Mouse (Mus musculus): ENCODE measurements at regions not wholly inside any gene's neighbourhood (a gene's known extent, or its start where the extent isn't known, plus 50 kb on each side); places are given as distances from the start of the nearest gene placed in this dataset.

DNA sequence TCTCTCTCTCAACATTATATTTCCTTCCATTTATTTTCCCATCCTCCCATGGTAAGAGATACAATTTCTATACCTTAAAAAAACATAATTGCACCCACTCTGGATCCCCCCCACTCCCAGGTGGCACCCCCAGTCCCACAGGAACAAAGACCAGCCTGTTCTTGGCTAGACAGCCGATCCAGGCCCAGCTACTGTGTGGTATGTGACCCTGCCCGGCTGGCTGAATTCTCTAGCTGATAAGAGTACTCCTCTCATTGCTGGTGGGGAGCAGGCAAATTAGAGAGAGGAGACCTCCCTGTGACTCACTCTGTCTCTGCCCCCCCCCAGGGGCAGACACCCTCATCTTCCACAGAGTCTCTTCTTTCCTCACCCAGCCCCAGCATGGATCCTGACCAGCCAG lies 113.6 kb downstream of the Sall1 start:
- Histone ChIP-seq H3K4me3 (ENCODE audit: insufficient read depth, low read depth, low read length) (no peak overlapping the region), H3K27ac (ENCODE audit: insufficient read depth, low read depth, low read length) (no peak overlapping the region), H3K4me1 (ENCODE audit: control insufficient read depth, insufficient read depth, low read length) (no peaks in the 10 kb centered on the region), H3K27me3 (replicated peaks; ENCODE audit: control insufficient read depth, insufficient read depth, low read length) (no peaks in the 10 kb centered on the region), H3K36me3 (ENCODE audit: control insufficient read depth, insufficient read depth, low read length) (no peaks in the 10 kb centered on the region)
- DNase-seq: no peak
- TF ChIP-seq POLR2A (IDR thresholded peaks at IDR 0.05; ENCODE audit: low read depth, low read length) (no peak), CTCF (conservative IDR thresholded peaks at IDR 0.05; ENCODE audit: insufficient read depth, insufficient read length, low read depth, low read length) (no peak)
- 70% methylated on average over 2 of the region's 2 CpGs for WGBS

DNA sequence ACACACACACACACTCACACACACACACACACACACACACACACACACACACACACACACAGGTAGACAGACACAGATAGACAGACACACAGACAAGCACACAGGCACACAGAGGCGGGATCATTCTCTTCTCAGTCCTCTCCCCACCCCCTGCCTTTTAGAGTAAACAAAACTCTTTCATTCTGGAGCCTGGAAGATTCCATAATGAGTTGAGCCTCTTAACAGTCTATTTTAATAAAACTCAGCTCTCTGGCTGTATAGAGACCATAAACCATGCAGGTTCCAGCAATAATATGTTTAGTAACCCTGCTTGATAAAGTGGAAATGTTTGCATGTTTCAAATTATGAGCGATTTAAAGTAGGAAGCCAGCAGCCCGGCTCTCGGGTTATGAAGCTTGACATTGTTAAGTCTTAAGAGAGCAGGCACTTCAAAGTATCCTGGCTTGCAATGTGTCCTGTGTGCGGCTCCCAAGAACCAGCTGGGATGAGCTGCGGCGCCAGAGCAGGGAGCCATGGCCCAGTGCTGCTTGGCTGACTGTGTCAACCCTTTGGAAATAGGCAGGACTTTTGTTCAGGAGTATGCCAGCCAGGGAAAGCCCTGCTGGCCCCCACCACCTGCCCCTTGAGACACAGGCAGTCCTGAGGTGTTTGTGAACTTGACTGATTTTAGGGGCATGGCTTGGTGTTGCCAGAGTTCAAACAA lies 115.1 kb downstream of the Sall1 start:
- Histone ChIP-seq H3K4me1 (ENCODE audit: control insufficient read depth, insufficient read depth, low read length) (no peaks in the 10 kb centered on the region), H3K27me3 (replicated peaks; ENCODE audit: control insufficient read depth, insufficient read depth, low read length) (no peaks in the 10 kb centered on the region), H3K36me3 (ENCODE audit: control insufficient read depth, insufficient read depth, low read length) (no peaks in the 10 kb centered on the region), H3K4me3 (ENCODE audit: insufficient read depth, low read depth, low read length) (no peak overlapping the region), H3K27ac (ENCODE audit: insufficient read depth, low read depth, low read length) (no peak overlapping the region)
- WGBS: 45% methylated on average over 7 of the region's 7 CpGs
- peak; percentile 13 for DNase-seq
- TF ChIP-seq POLR2A (IDR thresholded peaks at IDR 0.05; ENCODE audit: low read depth, low read length): no peak
- TF ChIP-seq CTCF (conservative IDR thresholded peaks at IDR 0.05; ENCODE audit: insufficient read depth, insufficient read length, low read depth, low read length): no peak

DNA sequence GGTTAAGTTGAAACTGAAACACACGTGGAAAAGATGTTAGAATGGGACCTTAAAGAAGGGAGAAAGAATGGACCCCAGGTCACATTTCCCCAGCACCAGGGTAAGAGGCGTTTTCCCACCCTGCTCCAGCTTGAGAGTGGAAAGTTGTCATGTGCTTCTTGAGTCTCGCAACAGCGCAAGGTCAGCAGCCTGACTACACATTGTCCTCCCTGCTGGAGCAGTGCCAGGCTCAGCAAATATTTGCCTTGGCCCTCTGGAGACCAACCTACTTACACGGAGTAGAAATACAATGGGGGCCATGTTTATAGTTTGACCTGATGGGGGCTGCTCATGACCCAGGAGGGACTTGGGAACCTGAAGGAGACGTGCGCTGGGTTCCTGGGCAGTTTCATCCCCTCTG lies 121.1 kb downstream of the Sall1 start:
- 41% methylated on average over 7 of the region's 7 CpGs for WGBS
- no peak for TF ChIP-seq POLR2A (IDR thresholded peaks at IDR 0.05; ENCODE audit: low read depth, low read length)
- TF ChIP-seq CTCF (conservative IDR thresholded peaks at IDR 0.05; ENCODE audit: insufficient read depth, insufficient read length, low read depth, low read length): no peak
- Histone ChIP-seq H3K27me3 (replicated peaks; ENCODE audit: control insufficient read depth, insufficient read depth, low read length) (no peaks in the 10 kb centered on the region), H3K27ac (ENCODE audit: insufficient read depth, low read depth, low read length) (no peak overlapping the region), H3K4me1 (ENCODE audit: control insufficient read depth, insufficient read depth, low read length) (no peaks in the 10 kb centered on the region), H3K36me3 (ENCODE audit: control insufficient read depth, insufficient read depth, low read length) (no peaks in the 10 kb centered on the region), H3K4me3 (ENCODE audit: insufficient read depth, low read depth, low read length) (no peak overlapping the region)
- peak; percentile 65 for DNase-seq

DNA sequence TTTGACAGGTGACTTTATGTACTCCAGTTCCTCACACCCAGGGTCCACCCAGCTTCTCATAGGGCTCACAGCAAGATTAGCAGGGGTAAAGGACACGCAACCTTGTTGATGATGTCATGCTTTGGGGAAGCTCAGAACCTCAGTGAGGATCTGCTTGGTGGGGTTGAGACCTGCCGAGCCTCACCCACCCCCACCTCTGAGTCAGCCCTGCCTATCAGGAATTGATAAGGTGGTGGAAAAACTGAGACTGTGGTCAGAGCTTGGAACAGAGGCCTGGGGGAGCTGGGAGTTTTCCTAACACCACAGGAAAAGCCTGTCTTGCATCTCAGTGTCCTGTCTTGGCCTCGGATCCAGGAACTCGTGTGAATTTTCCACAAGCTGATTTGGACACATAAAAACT lies 122.0 kb downstream of the Sall1 start:
- DNase-seq: no peak
- TF ChIP-seq POLR2A (IDR thresholded peaks at IDR 0.05; ENCODE audit: low read depth, low read length) (no peak), CTCF (conservative IDR thresholded peaks at IDR 0.05; ENCODE audit: insufficient read depth, insufficient read length, low read depth, low read length) (no peak)
- no peaks in the 10 kb centered on the region for H3K36me3 ChIP-seq (ENCODE audit: control insufficient read depth, insufficient read depth, low read length)
- no peaks in the 10 kb centered on the region for H3K27me3 ChIP-seq (replicated peaks; ENCODE audit: control insufficient read depth, insufficient read depth, low read length)
- no peak overlapping the region for H3K4me3 ChIP-seq (ENCODE audit: insufficient read depth, low read depth, low read length)
- H3K27ac ChIP-seq (ENCODE audit: insufficient read depth, low read depth, low read length): no peak overlapping the region
- no peaks in the 10 kb centered on the region for H3K4me1 ChIP-seq (ENCODE audit: control insufficient read depth, insufficient read depth, low read length)
- 80% methylated on average over 4 of the region's 4 CpGs for WGBS

DNA sequence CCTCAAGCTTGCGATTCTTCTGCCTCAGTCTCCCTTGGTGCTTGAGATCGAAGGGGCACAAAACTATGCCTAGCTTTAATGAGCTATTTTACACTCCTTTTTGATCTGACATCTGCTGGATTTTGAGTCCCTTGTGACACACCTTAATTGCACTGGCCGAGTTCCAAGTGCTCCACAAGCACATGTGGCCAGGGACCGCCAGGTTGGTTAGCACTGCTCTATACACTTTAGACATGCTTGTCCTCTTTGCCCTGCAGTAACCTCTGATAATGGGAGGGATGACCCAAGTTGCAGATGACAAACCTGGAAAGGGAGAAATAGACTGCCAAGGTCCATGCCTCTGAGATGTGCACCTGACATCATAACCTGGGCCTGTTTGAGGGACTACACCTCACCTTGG lies 124.7 kb downstream of the Sall1 start:
- no peak overlapping the region for H3K27ac ChIP-seq (ENCODE audit: insufficient read depth, low read depth, low read length)
- TF ChIP-seq CTCF (conservative IDR thresholded peaks at IDR 0.05; ENCODE audit: insufficient read depth, insufficient read length, low read depth, low read length): no peak
- no peak for TF ChIP-seq POLR2A (IDR thresholded peaks at IDR 0.05; ENCODE audit: low read depth, low read length)
- no peaks in the 10 kb centered on the region for H3K4me1 ChIP-seq (ENCODE audit: control insufficient read depth, insufficient read depth, low read length)
- no peak overlapping the region for H3K4me3 ChIP-seq (ENCODE audit: insufficient read depth, low read depth, low read length)
- WGBS: 83% methylated on average over 4 of the region's 4 CpGs
- H3K36me3 ChIP-seq (ENCODE audit: control insufficient read depth, insufficient read depth, low read length): no peaks in the 10 kb centered on the region
- H3K27me3 ChIP-seq (replicated peaks; ENCODE audit: control insufficient read depth, insufficient read depth, low read length): no peaks in the 10 kb centered on the region
- no peak for DNase-seq

DNA sequence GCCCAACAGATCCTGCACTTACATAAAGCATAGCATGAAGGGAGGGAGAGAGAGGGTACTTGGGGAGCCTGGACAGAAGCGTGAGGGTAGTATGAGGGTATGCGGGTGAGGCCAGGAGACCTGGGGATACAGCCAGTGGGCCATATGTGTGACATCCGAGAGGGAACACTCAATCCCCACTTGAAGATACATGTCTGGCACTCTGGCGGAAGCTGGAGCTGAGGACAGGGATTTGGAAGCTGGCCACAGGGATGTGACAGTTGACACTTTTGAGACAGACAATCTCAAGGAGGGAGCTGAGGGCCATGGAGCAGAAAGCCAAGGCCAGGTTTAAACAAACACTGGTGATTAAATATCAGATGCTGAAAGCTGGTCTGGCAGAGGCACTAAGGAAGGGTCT lies 127.9 kb downstream of the Sall1 start:
- H3K4me1 ChIP-seq (ENCODE audit: control insufficient read depth, insufficient read depth, low read length): no peaks in the 10 kb centered on the region
- TF ChIP-seq CTCF (conservative IDR thresholded peaks at IDR 0.05; ENCODE audit: insufficient read depth, insufficient read length, low read depth, low read length) (no peak), POLR2A (IDR thresholded peaks at IDR 0.05; ENCODE audit: low read depth, low read length) (no peak)
- no peak for DNase-seq
- H3K27me3 ChIP-seq (replicated peaks; ENCODE audit: control insufficient read depth, insufficient read depth, low read length): no peaks in the 10 kb centered on the region
- WGBS: 79% methylated on average over 4 of the region's 4 CpGs
- no peaks in the 10 kb centered on the region for H3K36me3 ChIP-seq (ENCODE audit: control insufficient read depth, insufficient read depth, low read length)
- no peak overlapping the region for H3K27ac ChIP-seq (ENCODE audit: insufficient read depth, low read depth, low read length)
- no peak overlapping the region for H3K4me3 ChIP-seq (ENCODE audit: insufficient read depth, low read depth, low read length)

DNA sequence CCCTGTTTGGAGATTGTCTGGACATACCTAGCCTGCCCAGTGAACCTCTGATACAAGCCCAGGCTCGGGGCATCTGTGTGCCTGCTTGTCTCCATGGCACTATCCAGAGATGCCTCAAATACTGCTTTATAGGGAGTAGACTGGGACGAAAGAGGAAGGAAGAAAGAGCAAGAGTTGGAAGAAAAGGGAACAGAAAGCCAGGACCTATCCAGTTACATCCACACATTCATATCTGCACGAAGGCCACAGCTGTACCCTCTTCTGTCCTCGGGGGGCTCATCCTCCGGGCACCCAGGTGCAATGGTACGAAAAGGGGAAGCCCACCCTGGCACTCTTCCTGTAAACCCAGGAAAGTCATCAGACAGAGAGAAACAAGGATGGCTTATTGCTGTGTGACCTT lies 129.3 kb downstream of the Sall1 start:
- Histone ChIP-seq H3K4me1 (ENCODE audit: control insufficient read depth, insufficient read depth, low read length) (no peaks in the 10 kb centered on the region), H3K27ac (ENCODE audit: insufficient read depth, low read depth, low read length) (no peak overlapping the region), H3K27me3 (replicated peaks; ENCODE audit: control insufficient read depth, insufficient read depth, low read length) (no peaks in the 10 kb centered on the region), H3K36me3 (ENCODE audit: control insufficient read depth, insufficient read depth, low read length) (no peaks in the 10 kb centered on the region), H3K4me3 (ENCODE audit: insufficient read depth, low read depth, low read length) (no peak overlapping the region)
- DNase-seq: no peak
- 80% methylated on average over 6 of the region's 6 CpGs for WGBS
- TF ChIP-seq POLR2A (IDR thresholded peaks at IDR 0.05; ENCODE audit: low read depth, low read length): no peak
- no peak for TF ChIP-seq CTCF (conservative IDR thresholded peaks at IDR 0.05; ENCODE audit: insufficient read depth, insufficient read length, low read depth, low read length)
